Mouse (Mus musculus) liver, adult 2 months (tissue): ENCODE results near the gene Scmh1.

Experiments
- CTCF ChIP-seq: fragments of 200-500 bp; IDR thresholded peaks from 2 replicates; pipeline ENCODE4 v1.5.1; 2011; ENCODE audit warnings: low read depth, low read length, control low read depth
- POLR2A ChIP-seq: fragments of 200-500 bp; IDR thresholded peaks from 2 replicates; pipeline ENCODE4 v1.6.1; 2011; ENCODE audit warnings: low read length, control low read depth; ENCODE audit not compliant: insufficient read depth; ENCODE audit errors: extremely low read depth

DNA sequence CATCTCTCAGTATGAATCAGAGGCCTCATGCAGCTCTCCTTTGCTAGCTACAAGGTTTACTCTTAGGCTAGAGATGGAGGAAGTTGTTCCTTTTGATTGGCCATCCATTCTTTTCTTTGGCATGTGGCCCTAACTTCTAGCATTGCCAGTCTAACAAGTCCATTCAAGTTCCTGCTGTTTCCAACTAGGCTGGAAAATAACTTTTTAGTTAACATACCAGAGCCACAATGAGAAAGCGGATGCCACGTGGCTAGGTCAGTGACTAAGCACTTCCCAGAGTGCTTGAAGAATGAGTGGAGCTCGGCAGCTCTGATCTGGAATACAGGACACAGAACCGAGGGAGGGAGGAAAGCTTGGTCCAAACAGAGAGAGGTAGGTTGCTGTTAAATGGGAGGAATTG lies 112.3 kb downstream of the Scmh1 start:
- TF ChIP-seq CTCF, result no peak
- no peak for TF ChIP-seq POLR2A
